Mouse (Mus musculus): ENCODE results near the gene Ppm1b. TPM values are rescaled to one million over a fixed set of nuclear protein-coding genes. Genes with fewer than 3 reads are reported as not detected.

The Ppm1b gene
- total RNA-seq, 2 experiments from 2014 or later: 148 to 163 TPM

- DNase-seq (ENCODE audit: extremely low spot score in 1 of 2, low spot score in 2 of 2): no peak
- Histone ChIP-seq H3K4me3 (no peak overlapping the region), H3K27ac (no peak overlapping the region)
- TF ChIP-seq CTCF (IDR thresholded peaks at IDR 0.05): no peak
- intact Hi-C loops (cut with DNase I): no loop called here
These were observed 39.3 kb downstream of the Ppm1b start for GRCm38 (mm10) chr17:84995844-84996243.

- intact Hi-C loops (cut with DNase I): no loop called here
- no peak for DNase-seq (ENCODE audit: extremely low spot score in 1 of 2, low spot score in 2 of 2)
- H3K27ac ChIP-seq: no peak overlapping the region
- TF ChIP-seq CTCF (IDR thresholded peaks at IDR 0.05): no peak
- H3K4me3 ChIP-seq: no peak overlapping the region
These were observed 41.1 kb downstream of the Ppm1b start for GRCm38 (mm10) chr17:84997639-84998038.

GRCm38 (mm10) chr17:84999636-85000035 is 43.1 kb downstream of the Ppm1b start:
- no peak for DNase-seq (ENCODE audit: extremely low spot score in 1 of 2, low spot score in 2 of 2)
- Histone ChIP-seq H3K4me3 (no peak overlapping the region), H3K27ac (no peak overlapping the region)
- intact Hi-C loops (cut with DNase I): no loop called here
- TF ChIP-seq CTCF (IDR thresholded peaks at IDR 0.05): no peak

DNA sequence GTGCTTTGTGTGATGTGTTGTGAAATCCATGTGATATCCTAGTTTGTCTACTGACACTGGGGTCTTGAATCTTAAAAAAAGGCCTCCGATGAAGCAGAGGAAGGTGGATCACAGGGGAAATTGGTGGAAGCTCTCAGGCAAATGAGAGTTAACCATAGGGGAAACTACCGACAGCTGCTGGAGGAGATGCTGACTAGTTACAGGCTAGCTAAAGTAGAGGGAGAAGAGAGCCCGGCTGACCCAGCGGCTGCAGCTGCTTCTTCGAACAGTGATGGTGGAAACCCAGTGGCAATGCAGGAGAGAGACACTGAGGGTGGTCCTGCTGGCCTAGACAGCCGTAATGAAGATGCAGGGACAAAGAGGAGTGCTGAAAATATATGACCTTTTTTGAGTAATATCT is 56.9 kb downstream of the Ppm1b start:
- Histone ChIP-seq H3K27ac (no peak overlapping the region), H3K4me3 (no peak overlapping the region)
- no peak for TF ChIP-seq CTCF (IDR thresholded peaks at IDR 0.05)
- no peak for DNase-seq (ENCODE audit: extremely low spot score in 1 of 2, low spot score in 2 of 2)
- intact Hi-C loops (cut with DNase I): no loop called here

DNA sequence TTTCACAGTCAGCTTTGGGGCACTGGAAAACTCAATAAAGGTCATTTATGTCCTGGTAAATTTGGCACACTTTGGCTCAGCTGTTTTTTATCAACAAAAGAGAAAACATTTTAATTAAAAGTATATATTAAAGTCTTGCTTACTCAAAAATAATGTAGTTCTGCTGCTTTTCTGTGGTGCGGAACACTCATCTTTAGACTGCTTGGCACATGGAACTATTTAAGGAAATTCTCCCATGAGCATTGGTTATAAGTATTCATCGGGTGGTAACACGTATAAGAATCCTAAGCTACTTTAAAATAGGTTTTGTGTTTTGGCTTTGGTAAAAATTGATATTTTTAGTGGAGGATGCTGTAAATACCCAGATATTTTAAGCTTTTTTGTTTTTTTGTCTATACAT is 58.1 kb downstream of the Ppm1b start:
- no peak overlapping the region for H3K27ac ChIP-seq
- intact Hi-C loops (cut with DNase I): no loop called here
- no peak for DNase-seq (ENCODE audit: extremely low spot score in 1 of 2, low spot score in 2 of 2)
- no peak overlapping the region for H3K4me3 ChIP-seq
- no peak for TF ChIP-seq CTCF (IDR thresholded peaks at IDR 0.05)

DNA sequence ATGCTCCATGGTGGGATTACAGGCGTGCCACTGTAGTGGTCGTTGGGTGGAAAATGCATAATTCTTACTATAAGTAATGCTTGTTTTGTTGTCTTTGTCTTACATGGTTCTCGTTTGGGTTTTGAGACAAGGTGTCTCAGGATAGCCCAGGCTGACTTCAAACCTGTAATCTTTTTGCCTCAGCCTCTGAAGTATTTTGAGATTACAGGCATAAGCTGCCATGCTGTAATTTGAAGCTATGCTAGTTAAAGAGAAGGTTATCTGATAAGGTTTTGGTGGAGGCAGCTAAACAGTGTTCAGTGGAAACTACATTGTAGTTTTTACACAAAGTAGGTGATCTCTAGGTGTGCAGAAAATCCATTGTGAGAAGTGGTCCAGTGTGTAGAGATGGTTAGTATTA is 61.8 kb downstream of the Ppm1b start:
- intact Hi-C loops (cut with DNase I): no loop called here
- H3K27ac ChIP-seq: no peak overlapping the region
- no peak for DNase-seq (ENCODE audit: extremely low spot score in 1 of 2, low spot score in 2 of 2)

DNA sequence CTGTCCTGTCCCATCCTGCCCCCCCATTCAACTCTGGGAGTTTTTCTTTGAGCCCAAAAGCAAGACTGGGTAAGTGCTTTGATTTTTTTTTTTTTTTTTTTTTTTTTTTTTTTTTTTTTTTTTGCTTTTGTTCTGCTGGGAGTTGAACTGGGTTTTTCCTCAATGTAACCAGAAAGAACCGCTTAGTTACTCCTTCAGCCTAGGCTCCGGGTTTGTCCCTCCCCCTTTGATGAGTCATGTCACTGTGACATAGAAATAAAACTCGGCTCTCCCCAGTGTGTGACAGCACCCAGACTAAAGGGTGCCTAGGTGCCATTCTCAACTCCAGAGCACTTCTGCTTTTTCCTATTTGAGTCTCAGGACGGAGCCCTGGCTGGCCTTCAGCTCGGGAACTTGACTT is 62.3 kb downstream of the Ppm1b start:
- TF ChIP-seq CTCF (IDR thresholded peaks at IDR 0.05): no peak
- no peak for DNase-seq (ENCODE audit: extremely low spot score in 1 of 2, low spot score in 2 of 2)
- intact Hi-C loops (cut with DNase I): no loop called here
- H3K4me3 ChIP-seq: no peak overlapping the region
- no peak overlapping the region for H3K27ac ChIP-seq

More for the DNA sequence above, 61.8 kb downstream of the Ppm1b start:
- no peak overlapping the region for H3K4me3 ChIP-seq
- no peak for TF ChIP-seq CTCF (IDR thresholded peaks at IDR 0.05)

DNA sequence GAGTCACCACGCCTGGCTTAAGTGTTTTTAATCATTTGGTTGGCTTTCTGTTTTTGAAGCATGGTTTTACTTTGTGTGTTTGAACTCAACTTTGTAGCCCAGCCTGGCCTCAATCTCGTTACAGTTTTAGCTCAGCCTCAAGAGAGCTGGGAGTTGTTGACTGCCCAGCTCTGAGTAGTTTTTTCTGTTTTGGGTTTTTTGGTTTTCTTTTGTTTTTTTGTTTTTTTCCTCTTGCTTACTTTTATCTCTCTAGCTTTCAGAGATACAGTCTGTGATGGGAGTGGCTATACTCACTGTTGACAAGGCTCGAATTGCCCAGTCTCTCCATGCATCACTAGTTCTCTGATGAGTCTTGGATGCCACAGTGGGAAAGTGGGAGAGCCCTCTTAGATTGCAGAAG is 63.8 kb downstream of the Ppm1b start:
- intact Hi-C loops (cut with DNase I): loop anchor here (5.0 kb wide), 3 partner anchors 143 to 612 kb away; no protein-coding TSS in a partner anchor

GRCm38 (mm10) chr17:85023247-85024167 is 67.0 kb downstream of the Ppm1b start:
- peak; percentile 53 for DNase-seq (ENCODE audit: extremely low spot score in 1 of 2, low spot score in 2 of 2)
- Histone ChIP-seq H3K4me3 (no peak overlapping the region), H3K27ac (no peak overlapping the region)
- intact Hi-C loops (cut with DNase I): loop anchor here (5.0 kb wide), 3 partner anchors 146 to 609 kb away; no protein-coding TSS in a partner anchor
- peak; percentile 62 for TF ChIP-seq CTCF (IDR thresholded peaks at IDR 0.05)

More for the DNA sequence above, 63.8 kb downstream of the Ppm1b start:
- no peak overlapping the region for H3K27ac ChIP-seq
- no peak for TF ChIP-seq CTCF (IDR thresholded peaks at IDR 0.05)
- no peak overlapping the region for H3K4me3 ChIP-seq
- DNase-seq (ENCODE audit: extremely low spot score in 1 of 2, low spot score in 2 of 2): no peak

DNA sequence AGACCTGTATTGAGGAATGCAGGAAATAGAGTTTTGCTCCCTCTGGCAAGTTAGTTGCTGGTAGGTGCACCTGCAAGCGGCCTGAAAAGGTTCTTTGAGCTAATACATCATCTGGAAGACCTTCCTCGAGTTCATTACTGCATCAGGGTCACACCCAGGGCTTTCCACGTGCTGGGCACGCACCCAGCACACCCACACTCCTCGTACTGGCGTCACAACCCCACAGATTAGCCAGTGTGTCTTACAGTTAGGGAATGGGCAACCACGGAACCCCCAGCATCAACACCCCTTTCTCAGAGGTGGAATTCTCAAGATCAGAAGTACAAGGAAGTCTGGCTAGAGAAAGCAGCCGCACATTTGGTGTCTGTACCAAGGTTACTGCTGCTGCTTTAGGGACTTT is 67.7 kb downstream of the Ppm1b start:
- Histone ChIP-seq H3K27ac (no peak overlapping the region), H3K4me3 (no peak overlapping the region)
- no peak for DNase-seq (ENCODE audit: extremely low spot score in 1 of 2, low spot score in 2 of 2)
- intact Hi-C loops (cut with DNase I): loop anchor here (5.0 kb wide), 3 partner anchors 147 to 608 kb away; no protein-coding TSS in a partner anchor
- TF ChIP-seq CTCF (IDR thresholded peaks at IDR 0.05): no peak

- H3K4me3 ChIP-seq: no peak overlapping the region
- TF ChIP-seq CTCF (IDR thresholded peaks at IDR 0.05): no peak
- no peak for DNase-seq (ENCODE audit: extremely low spot score in 1 of 2, low spot score in 2 of 2)
- intact Hi-C loops (cut with DNase I): no loop called here
- H3K27ac ChIP-seq: no peak overlapping the region
These were observed 68.6 kb downstream of the Ppm1b start for GRCm38 (mm10) chr17:85025151-85025550.

DNA sequence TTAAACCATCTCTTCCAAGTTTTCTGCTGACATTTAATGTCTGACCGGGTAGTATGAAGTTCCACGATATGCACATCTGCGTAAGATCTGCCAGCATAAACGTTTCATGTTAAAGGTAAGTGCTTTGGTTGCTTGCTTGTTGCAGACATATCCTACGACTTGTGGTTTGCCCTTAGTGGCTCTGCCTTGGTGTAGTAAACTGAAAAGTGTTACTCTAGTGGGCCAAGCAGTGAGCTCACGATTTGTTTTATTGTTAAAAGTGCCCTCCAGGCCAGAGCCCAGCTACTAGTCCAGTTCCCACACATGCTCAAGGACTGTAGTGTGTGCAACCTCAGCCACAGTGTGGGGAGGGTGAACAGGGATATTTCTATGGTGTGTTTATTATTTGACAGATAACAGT is 69.9 kb downstream of the Ppm1b start:
- no peak overlapping the region for H3K27ac ChIP-seq
- TF ChIP-seq CTCF (IDR thresholded peaks at IDR 0.05): no peak

GRCm38 (mm10) chr17:85027247-85027646 is 70.7 kb downstream of the Ppm1b start:
- H3K27ac ChIP-seq: no peak overlapping the region
- intact Hi-C loops (cut with DNase I): no loop called here
- no peak for TF ChIP-seq CTCF (IDR thresholded peaks at IDR 0.05)
- H3K4me3 ChIP-seq: no peak overlapping the region
- no peak for DNase-seq (ENCODE audit: extremely low spot score in 1 of 2, low spot score in 2 of 2)

More for the DNA sequence above, 69.9 kb downstream of the Ppm1b start:
- intact Hi-C loops (cut with DNase I): no loop called here
- no peak overlapping the region for H3K4me3 ChIP-seq
- DNase-seq (ENCODE audit: extremely low spot score in 1 of 2, low spot score in 2 of 2): no peak
